Mouse (Mus musculus): ENCODE measurements around the gene Egfl7. TPM values are rescaled to one million over a fixed set of nuclear protein-coding genes. Genes with fewer than 3 reads are reported as not detected.

Egfl7 gene
- polyA plus RNA-seq, 1 experiment: 5.6 TPM

DNA sequence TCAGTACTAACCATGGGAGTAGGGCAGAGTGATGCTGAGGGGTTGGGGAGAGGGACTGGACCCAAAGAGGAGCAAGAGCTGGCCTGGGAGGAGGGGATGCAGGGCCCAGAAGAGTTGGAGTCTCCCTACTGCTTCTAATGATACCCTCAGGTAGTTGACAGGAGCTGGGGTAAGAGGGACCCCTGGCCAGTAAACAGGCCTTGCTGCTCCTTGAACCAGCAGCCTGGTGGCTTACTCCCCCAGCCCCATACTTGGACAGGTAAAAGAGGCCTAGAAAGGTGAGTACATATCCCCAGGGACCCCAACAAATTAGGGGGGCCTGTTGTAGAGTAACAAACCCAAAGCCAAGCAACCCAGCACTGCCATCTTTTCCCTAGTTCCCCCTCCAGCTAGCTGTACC lies 29.0 kb downstream of the Egfl7 start:
- Histone ChIP-seq H3ac (ENCODE audit: control insufficient read depth, insufficient read length, low read depth) (no peak overlapping the region), H3K36me3 (ENCODE audit: control insufficient read depth, insufficient read depth) (no peaks in the 10 kb centered on the region), H3K27me3 (ENCODE audit: control insufficient read depth, insufficient read depth, insufficient read length) (no peaks in the 10 kb centered on the region), H3K79me2 (ENCODE audit: control insufficient read depth, insufficient read depth) (no peaks in the 10 kb centered on the region), H3K79me3 (ENCODE audit: low read depth) (no peaks in the 10 kb centered on the region), H3K4me3 (ENCODE audit: insufficient read depth, poor library complexity, severe bottlenecking) (no peak overlapping the region)
- TF ChIP-seq USF1 (IDR thresholded peaks at IDR 0.05; ENCODE audit: low read depth) (no peak), MYOG (IDR thresholded peaks at IDR 0.05; ENCODE audit: control insufficient read depth, extremely low read depth, insufficient read length) (no peak), FOSL1 (IDR thresholded peaks at IDR 0.05; ENCODE audit: insufficient read depth, low read length, poor library complexity, severe bottlenecking) (no peak), MAX (IDR thresholded peaks at IDR 0.05) (no peak), CEBPB (IDR thresholded peaks at IDR 0.05; ENCODE audit: low read depth) (no peak), CTCF (IDR thresholded peaks at IDR 0.05; ENCODE audit: control insufficient read depth, insufficient read depth, insufficient read length) (no peak), MYOD1 (IDR thresholded peaks at IDR 0.05; ENCODE audit: control insufficient read depth, insufficient read length, low read depth) (no peak)

DNA sequence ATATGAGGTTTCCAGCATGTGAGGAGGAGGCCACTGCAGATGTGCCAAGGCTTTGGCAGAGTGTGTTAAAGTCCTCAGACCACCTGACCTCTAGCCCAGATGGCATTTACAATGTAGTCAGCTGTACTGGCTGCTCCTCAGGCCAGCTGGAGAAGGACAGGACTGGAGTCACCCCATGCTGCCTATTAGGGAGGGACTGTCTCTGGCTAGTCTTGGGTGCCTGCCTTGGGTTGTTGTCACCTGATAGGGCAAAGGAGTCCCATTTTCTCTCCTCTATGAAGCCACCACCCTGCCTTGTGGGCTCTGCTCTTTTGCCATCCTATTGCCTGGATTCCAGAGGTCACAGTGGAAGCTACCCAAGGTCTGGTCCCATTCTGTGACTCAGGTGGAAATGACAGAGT lies 29.4 kb downstream of the Egfl7 start:
- Histone ChIP-seq H3ac (ENCODE audit: control insufficient read depth, insufficient read length, low read depth) (no peak overlapping the region), H3K27me3 (ENCODE audit: control insufficient read depth, insufficient read depth, insufficient read length) (no peaks in the 10 kb centered on the region), H3K4me3 (ENCODE audit: insufficient read depth, poor library complexity, severe bottlenecking) (no peak overlapping the region), H3K36me3 (ENCODE audit: control insufficient read depth, insufficient read depth) (no peaks in the 10 kb centered on the region), H3K79me2 (ENCODE audit: control insufficient read depth, insufficient read depth) (no peaks in the 10 kb centered on the region), H3K79me3 (ENCODE audit: low read depth) (no peaks in the 10 kb centered on the region)
- no peak for TF ChIP-seq CEBPB (IDR thresholded peaks at IDR 0.05; ENCODE audit: low read depth)
- no peak for TF ChIP-seq MAX (IDR thresholded peaks at IDR 0.05)
- TF ChIP-seq CTCF (IDR thresholded peaks at IDR 0.05; ENCODE audit: control insufficient read depth, insufficient read depth, insufficient read length): no peak
- TF ChIP-seq FOSL1 (IDR thresholded peaks at IDR 0.05; ENCODE audit: insufficient read depth, low read length, poor library complexity, severe bottlenecking): no peak
- TF ChIP-seq MYOD1 (IDR thresholded peaks at IDR 0.05; ENCODE audit: control insufficient read depth, insufficient read length, low read depth): no peak
- TF ChIP-seq USF1 (IDR thresholded peaks at IDR 0.05; ENCODE audit: low read depth): no peak

DNA sequence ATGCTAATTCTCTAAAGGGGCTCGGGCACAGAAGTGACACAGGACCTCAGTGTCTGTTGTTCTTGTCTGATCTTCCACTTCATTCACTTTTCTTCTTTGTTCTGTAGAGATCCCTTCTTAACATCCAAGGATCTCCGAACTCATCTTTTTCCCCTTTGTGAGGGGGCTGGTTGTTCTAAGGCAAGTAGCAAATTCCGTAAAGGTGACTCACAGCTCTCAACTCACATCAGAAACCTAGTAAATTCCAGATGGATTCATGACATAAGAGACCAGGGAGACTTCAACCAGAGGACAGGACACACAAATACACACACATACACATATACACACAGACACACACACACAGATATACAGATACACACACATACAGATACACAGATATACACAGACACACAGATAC lies 30.7 kb downstream of the Egfl7 start:
- TF ChIP-seq MAX (IDR thresholded peaks at IDR 0.05) (no peak), CTCF (IDR thresholded peaks at IDR 0.05; ENCODE audit: control insufficient read depth, insufficient read depth, insufficient read length) (no peak), CEBPB (IDR thresholded peaks at IDR 0.05; ENCODE audit: low read depth) (no peak), MYOG (IDR thresholded peaks at IDR 0.05; ENCODE audit: control insufficient read depth, extremely low read depth, insufficient read length) (no peak), FOSL1 (IDR thresholded peaks at IDR 0.05; ENCODE audit: insufficient read depth, low read length, poor library complexity, severe bottlenecking) (no peak), MYOD1 (IDR thresholded peaks at IDR 0.05; ENCODE audit: control insufficient read depth, insufficient read length, low read depth) (no peak), USF1 (IDR thresholded peaks at IDR 0.05; ENCODE audit: low read depth) (no peak)
- Histone ChIP-seq H3K79me3 (ENCODE audit: low read depth) (no peaks in the 10 kb centered on the region), H3K36me3 (ENCODE audit: control insufficient read depth, insufficient read depth) (no peaks in the 10 kb centered on the region), H3K4me3 (ENCODE audit: insufficient read depth, poor library complexity, severe bottlenecking) (no peak overlapping the region), H3K27me3 (ENCODE audit: control insufficient read depth, insufficient read depth, insufficient read length) (peaks cover 8% of the 10 kb centered on the region), H3K79me2 (ENCODE audit: control insufficient read depth, insufficient read depth) (no peaks in the 10 kb centered on the region), H3ac (ENCODE audit: control insufficient read depth, insufficient read length, low read depth) (no peak overlapping the region)

DNA sequence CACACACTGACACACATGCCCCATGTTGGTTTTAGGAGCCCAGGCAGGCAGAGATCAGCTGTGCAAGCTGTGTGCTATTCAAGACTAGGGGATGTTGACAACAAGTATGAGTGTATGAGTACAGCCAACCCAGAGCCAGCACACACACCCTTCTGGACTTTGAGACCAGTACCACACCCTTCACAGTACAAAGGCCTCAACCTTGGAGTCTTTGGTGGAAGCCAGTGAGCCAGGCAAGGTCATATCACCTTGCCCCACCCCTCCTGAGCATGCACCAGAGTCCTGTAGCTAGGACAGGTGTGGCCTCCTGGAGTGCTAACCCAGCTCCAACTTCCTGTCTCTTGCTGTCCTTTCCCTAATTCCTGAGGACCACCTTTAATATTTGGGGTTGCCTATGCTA lies 31.2 kb downstream of the Egfl7 start:
- Histone ChIP-seq H3K36me3 (ENCODE audit: control insufficient read depth, insufficient read depth) (no peaks in the 10 kb centered on the region), H3ac (ENCODE audit: control insufficient read depth, insufficient read length, low read depth) (no peak overlapping the region), H3K79me3 (ENCODE audit: low read depth) (no peaks in the 10 kb centered on the region), H3K27me3 (ENCODE audit: control insufficient read depth, insufficient read depth, insufficient read length) (peaks cover 9% of the 10 kb centered on the region), H3K4me3 (ENCODE audit: insufficient read depth, poor library complexity, severe bottlenecking) (no peak overlapping the region), H3K79me2 (ENCODE audit: control insufficient read depth, insufficient read depth) (no peaks in the 10 kb centered on the region)
- TF ChIP-seq MYOG (IDR thresholded peaks at IDR 0.05; ENCODE audit: control insufficient read depth, extremely low read depth, insufficient read length) (no peak), FOSL1 (IDR thresholded peaks at IDR 0.05; ENCODE audit: insufficient read depth, low read length, poor library complexity, severe bottlenecking) (no peak), USF1 (IDR thresholded peaks at IDR 0.05; ENCODE audit: low read depth) (no peak), MYOD1 (IDR thresholded peaks at IDR 0.05; ENCODE audit: control insufficient read depth, insufficient read length, low read depth) (no peak), MAX (IDR thresholded peaks at IDR 0.05) (no peak), CEBPB (IDR thresholded peaks at IDR 0.05; ENCODE audit: low read depth) (no peak), CTCF (IDR thresholded peaks at IDR 0.05; ENCODE audit: control insufficient read depth, insufficient read depth, insufficient read length) (no peak)

DNA sequence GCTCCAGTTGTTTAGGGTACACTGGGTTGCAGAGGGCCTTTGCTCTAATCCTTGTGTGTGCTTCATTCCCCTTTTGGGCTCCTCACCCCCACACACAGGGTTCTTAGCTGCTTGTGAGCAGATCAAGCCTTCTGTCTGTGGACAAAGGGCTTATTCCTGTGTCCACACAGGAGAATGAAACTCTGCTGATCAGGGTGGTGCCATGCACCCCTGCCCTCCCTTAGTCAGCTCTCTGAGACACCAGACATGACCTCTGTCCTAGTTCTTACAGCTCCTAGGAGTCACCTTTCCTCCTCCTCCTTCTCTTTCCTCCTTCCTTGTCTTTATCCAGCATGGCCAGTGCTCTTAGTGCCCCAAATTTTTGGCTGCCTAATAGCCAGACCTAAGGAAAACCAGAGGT lies 32.1 kb downstream of the Egfl7 start:
- TF ChIP-seq MYOD1 (IDR thresholded peaks at IDR 0.05; ENCODE audit: control insufficient read depth, insufficient read length, low read depth): no peak
- TF ChIP-seq MYOG (IDR thresholded peaks at IDR 0.05; ENCODE audit: control insufficient read depth, extremely low read depth, insufficient read length): no peak
- no peak for TF ChIP-seq FOSL1 (IDR thresholded peaks at IDR 0.05; ENCODE audit: insufficient read depth, low read length, poor library complexity, severe bottlenecking)
- no peak for TF ChIP-seq CTCF (IDR thresholded peaks at IDR 0.05; ENCODE audit: control insufficient read depth, insufficient read depth, insufficient read length)
- TF ChIP-seq MAX (IDR thresholded peaks at IDR 0.05): no peak
- TF ChIP-seq USF1 (IDR thresholded peaks at IDR 0.05; ENCODE audit: low read depth): no peak
- TF ChIP-seq CEBPB (IDR thresholded peaks at IDR 0.05; ENCODE audit: low read depth): no peak
- H3K4me3 ChIP-seq (ENCODE audit: insufficient read depth, poor library complexity, severe bottlenecking): no peak overlapping the region
- peaks cover 9% of the 10 kb centered on the region for H3K27me3 ChIP-seq (ENCODE audit: control insufficient read depth, insufficient read depth, insufficient read length)
- no peaks in the 10 kb centered on the region for H3K79me2 ChIP-seq (ENCODE audit: control insufficient read depth, insufficient read depth)
- no peaks in the 10 kb centered on the region for H3K36me3 ChIP-seq (ENCODE audit: control insufficient read depth, insufficient read depth)
- no peak overlapping the region for H3ac ChIP-seq (ENCODE audit: control insufficient read depth, insufficient read length, low read depth)
- no peaks in the 10 kb centered on the region for H3K79me3 ChIP-seq (ENCODE audit: low read depth)

DNA sequence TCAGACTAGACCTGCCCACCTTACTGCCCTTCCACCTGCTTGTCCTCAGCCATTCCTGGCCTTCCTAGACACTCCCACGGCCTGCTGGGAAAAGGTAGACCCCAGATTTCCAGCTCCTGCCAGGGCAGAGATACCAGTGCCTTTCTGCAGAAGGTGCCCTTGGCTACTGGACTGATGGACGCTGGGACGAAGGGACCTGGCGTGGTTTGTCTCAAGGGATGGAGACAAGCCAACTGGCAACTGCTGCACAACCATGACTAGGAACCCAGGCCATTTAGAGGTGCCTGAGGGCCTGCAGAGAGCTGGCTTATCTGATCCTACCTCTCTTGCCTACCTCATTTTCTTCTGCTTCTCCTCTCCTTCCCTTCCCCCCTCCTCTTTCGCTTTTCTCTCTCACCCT lies 35.1 kb downstream of the Egfl7 start:
- TF ChIP-seq CEBPB (IDR thresholded peaks at IDR 0.05; ENCODE audit: low read depth): no peak
- no peak overlapping the region for H3ac ChIP-seq (ENCODE audit: control insufficient read depth, insufficient read length, low read depth)

More for the DNA sequence above, 35.1 kb downstream of the Egfl7 start:
- Histone ChIP-seq H3K4me3 (ENCODE audit: insufficient read depth, poor library complexity, severe bottlenecking) (no peak overlapping the region), H3K36me3 (ENCODE audit: control insufficient read depth, insufficient read depth) (no peaks in the 10 kb centered on the region), H3K27me3 (ENCODE audit: control insufficient read depth, insufficient read depth, insufficient read length) (peaks cover 21% of the 10 kb centered on the region), H3K79me3 (ENCODE audit: low read depth) (no peaks in the 10 kb centered on the region), H3K79me2 (ENCODE audit: control insufficient read depth, insufficient read depth) (no peaks in the 10 kb centered on the region)

Data from C2C12 (cell line).